Mouse (Mus musculus): Measurements from ENCODE around the gene Rbfox1.

Rbfox1 gene

DNA sequence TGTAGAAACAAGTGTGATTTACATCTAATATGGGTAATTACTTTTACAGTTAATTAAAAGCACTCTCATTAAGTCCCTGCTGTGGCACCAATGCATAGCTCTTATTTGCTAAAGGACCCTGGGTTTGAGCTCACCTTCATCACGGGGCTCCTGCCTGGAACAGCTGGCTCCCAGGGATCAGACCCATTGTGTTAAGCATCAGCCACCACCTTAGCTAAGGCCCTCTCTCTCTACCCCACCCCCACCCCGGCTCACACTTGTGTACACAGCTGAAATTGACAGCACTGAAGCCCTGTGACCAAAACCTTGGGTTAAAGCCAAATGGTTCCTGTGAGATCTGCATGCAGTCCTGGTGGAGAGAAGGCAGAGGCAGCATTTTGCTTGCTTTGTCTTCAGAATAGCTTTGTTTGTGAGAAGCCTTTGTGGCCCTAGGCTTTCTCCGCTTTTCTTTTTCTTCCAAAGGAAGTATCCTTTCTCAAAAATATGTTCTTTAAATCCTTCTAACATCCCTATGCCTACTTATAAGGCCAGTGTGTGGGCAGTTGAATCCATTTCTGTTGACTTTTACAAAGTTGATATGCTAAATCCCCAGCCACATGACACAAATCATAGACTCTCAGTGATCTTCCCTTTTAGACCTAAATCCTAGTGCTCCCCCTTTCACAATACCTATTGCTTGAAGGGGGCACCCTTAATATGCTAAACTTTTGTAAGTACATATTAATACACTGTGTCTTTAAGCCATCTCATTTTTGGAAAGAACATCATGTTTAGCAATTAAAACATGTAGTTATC, 594.7 kb downstream of the Rbfox1 start:
- no peak for DNase-seq (ENCODE audit: low spot score)

DNA sequence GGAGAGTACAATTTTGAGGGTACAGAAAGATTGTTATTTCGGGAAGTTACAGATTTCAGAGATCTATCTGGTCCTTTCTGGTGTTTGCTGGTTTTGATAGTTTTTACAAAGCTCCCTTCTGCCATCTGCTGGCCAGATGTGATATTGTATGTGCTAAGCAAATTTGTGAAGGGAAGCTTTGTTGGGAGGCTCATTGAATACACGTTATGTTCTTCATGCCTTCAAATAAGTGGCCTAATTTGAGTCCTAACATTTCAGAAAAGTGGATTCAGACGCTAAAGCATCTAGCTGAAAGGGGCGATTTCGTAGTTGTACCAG, 595.2 kb downstream of the Rbfox1 start:
- no peak for DNase-seq (ENCODE audit: low spot score)

DNA sequence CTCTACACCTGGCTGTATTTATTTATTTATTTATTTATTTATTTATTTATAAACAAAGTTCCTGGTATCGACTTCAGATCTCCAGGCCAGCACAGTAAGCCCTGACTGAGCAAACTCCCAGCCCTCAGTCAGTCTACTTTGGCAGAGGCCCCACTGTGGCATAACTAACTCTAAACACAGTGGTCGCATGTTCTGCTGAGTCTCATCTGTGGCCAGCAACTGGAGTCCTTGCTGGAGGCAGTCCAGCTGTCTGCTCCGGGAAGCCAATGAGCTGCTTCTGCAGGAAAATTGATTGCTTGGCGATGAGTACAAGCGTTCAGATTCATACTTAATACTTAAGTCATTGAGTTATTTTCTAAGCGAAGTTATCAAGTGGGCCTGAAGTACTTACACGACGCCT, 598.5 kb downstream of the Rbfox1 start:
- DNase-seq (ENCODE audit: low spot score) = no peak

DNA sequence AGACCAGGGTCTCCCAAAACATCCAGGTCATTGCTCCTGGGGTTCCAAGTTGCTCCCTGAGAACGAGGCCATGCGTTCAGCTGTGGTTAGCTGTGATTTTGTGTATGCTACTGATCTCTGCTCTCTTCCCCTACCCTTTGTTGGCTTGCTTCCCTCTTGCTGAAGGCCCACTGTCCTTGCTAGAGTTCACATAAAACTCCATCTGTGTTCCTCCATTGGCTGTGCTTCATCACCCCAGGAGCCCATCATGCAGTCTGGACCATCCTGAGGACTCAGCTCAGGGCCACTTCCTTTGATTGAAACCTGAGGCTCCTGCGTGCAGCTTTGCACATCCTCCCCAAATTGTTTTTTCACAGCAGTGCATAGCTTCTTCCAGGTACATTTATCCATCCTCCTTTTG, 600.5 kb downstream of the Rbfox1 start:
- DNase-seq (ENCODE audit: low spot score) = no peak

DNA sequence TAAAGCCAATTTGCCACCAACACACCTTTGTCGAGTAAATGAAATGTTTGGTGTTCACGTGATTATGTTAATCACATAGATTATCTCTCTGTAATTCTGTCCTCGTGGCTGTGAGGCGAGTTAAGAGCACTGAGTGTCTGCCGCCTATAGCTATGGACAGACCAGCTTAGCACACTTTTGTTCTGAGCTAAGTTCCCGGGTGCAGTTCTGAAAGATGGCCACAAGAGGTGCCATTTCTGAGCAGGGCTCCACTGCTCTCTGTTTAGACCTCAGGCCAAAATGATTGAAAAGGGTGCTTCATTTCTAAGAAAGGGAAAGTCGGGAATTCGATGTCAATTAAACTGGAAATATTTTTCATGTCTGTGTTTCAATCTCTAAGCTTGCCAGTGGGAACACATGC, 617.1 kb downstream of the Rbfox1 start:
- no peak for DNase-seq (ENCODE audit: low spot score)

DNA sequence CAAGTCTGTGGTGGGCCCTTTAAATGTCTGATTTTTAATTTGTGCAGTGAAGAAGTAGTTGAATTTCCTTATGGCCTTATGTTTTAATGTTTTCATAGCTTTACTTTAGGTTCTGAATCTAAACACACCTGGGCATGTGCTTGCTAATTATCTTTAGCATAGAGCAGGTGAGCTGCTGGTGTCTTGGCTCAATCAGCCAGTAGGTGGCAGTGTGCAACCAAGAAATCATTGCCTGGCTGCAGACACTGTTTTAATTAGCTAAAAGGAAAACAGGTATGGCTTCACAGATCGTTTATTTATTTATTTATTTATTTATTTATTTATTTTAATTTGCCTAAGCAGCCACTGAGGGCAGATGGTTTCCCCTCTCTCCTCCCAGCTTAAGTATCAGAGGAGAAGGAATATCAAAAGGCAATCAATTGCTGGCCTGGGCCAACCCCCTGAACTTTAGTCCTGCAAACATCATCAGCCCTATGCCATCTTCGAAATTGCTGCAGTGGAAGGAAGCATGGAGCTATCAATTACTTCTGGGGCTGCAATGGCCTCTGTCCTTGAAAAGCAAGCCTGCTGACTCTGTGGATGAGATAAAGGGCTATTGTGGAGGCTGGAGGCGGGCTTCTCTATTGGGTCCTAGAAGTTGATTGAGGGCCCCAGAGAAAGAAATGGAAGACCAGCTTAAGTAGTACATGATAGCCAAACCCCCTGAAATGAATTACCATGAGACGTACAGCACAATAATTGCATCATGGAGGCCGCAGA, 618.6 kb downstream of the Rbfox1 start:
- no peak for DNase-seq (ENCODE audit: low spot score)

DNA sequence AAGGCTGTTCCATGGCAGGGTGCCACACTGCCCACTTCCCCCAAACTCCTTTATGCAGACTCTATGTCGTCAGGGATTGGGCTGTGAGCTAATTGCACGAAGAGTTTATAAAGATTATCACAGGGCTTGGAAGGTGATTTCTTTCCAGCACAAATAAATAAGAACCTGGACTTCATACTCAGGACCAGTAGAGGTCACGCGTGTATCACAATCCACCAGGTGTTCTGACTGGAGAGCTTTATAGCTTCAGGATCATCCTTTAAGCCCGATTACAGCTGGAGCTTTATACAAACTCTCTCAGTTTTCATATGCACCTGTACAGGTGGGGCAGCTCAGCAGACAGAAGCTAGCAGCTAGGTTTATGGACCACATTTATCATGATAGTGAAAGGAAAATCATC, 623.8 kb downstream of the Rbfox1 start:
- DNase-seq (ENCODE audit: low spot score) = no peak

DNA sequence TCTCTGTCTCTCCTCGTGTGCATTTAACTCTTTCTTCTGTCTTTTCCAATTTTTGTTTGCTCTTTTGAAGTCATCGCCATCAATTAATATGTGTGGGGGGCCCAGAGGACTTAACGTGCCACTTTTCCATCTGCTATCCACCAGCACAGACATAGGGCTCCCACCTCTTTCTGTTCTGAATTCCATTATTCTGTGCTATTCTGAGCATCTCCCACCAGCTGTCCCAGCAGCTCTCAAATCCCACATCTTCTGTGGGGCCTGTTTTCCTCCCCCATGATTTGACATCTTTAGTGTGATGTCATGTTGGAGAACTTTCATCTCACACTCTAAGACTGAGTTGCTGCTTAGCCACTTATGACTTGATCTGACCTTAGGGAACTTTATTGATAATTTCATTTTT, 634.3 kb downstream of the Rbfox1 start:
- no peak for DNase-seq (ENCODE audit: low spot score)

DNA sequence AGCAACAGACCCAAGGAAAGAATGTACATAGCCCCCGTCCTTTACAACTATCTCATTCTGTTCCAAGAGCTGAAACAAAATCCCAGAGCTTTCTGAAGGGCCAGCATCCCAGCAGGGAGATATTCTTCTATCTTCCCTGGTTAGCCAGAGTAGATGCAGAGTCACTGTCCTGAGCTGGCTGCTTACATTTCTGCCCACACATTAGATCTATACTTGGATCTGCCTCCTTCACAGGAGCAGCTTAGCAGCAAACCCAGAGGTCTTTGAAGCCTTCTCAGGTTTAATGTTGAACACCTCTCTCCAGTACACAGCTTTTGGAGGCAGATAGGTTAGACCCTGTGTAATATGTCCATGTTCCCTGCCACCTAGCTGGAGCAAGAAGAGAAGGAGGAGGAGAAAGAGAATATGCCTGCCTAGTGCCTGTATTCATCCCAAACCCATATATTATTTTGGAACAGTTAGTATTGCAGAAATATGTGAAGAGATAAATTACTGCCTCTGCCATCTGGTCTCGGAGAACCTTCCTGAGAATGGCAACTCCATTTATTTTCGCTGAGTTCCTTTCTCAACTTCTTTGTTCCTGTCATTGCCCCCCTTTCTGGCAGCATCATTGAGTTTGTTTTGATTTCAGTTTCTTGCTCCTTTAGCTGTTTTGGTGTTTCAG, 640.5 kb downstream of the Rbfox1 start:
- DNase-seq (ENCODE audit: low spot score) = no peak

DNA sequence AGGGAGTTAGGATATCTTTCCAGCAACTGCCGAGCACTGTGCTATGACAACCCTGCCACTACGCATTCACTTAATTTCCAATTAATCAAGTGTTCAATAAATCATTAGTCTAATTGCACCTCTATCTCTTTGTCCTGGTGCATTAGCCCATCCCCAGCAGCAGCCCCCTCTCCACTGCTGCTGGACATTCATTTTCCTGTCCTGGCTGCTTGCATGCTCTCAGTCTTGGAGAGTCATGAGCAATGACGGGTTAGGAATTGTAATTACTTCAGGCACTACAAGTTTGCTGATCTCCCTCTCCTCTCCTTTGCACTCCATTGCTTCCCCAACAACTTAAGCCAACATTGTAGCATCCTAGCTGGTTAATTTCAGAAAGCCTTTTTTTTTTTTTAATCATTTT, 646.3 kb downstream of the Rbfox1 start:
- no peak for DNase-seq (ENCODE audit: low spot score)

DNA sequence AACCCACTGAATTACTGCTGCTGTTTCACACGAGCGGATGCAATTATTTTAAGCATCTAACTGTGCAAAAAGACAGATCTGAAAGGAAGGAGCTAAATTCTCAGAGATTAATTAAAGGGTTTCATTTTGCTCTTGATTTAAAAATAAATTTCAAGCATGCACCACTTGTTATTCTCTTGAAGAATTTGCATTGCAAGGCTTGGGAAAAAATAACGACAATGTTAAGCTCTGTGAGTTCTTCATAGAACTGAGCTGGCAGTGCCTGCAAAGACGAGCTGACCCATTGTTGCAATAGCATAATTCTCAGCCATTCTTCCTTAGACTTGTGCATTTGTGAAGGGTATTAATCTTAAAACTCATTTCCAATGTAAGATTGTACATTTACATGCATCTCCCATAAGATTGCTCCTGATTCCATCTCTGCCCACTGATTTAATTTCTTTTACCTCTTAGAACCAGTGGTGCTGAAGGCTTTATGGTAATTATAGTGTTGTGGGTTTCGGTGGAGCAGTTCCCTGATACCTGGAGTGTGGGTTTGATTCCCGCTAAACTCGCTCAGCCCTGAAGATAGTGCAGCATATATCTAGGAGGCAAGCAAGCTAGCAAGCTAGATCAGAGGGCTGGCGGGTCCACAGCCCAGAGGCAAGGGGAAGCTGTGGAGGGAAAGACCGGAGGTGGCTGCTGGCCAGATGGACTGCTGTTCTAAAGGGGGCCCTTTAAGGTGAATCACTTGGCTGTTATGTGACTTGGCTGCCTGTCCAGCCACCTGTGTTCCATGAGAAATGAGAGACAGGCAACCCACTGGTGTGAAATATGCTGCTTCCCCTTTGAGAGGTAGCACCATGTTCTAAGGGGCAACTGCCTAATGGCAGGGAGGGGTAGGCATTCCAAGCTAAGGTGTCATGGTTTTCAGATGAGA, 647.2 kb downstream of the Rbfox1 start:
- DNase-seq (ENCODE audit: low spot score) = no peak

DNA sequence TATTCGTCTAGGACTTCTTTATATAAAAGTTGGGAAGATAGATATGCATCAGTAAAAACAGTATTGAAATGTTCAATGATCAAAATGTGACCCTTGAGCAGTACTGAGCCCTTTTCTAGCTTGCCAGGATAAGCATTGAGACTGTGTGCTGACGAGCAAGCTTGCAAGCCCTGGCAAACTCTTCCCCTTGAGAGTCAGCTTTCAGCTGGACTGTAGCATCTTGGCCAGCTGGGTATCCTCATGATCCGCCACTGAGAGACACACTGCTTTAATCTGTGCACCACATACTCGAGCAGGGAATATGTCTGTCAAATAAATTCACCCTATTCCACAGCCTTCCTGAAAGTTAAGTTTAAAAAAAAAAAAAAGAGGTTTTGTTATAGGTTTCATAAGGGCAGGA, 670.6 kb downstream of the Rbfox1 start:
- no peak for DNase-seq (ENCODE audit: low spot score)

DNA sequence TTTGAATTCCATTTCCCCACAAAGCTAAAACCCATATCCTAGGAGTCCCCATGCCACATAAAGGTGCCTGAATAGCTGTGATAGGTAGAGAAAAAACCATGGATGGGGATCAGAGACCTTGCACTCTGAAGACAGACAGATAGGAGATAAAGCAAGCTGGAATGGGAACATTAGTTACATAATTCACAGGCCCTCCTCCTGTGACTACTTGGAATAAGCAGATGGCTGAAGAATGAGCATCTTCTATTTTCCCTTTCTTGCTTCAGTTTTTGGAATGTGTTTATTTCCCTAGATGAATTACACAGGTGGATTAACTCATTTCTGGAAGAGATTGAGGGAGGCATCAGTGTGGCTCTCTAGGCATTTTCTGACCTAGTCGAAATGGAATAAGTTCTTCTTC, 672.6 kb downstream of the Rbfox1 start:
- DNase-seq (ENCODE audit: low spot score) = no peak

DNA sequence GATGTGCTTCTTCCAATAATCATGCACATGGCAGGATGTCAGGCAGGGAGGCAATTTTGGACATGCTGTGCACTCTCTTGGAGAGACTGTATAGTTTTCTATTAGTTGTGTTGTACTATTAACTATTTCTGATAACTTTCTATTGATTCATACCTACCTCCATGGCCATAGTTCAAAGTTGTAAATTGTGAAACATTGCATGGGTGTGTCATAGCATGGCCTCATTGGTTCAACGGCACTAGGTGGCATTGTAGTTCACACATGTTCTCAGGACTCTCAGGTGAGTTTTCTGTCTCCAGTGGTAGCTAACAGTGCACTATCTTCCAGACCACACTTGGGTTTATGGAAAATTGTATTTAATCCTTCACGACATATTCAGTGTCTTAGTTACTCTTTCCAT, 699.5 kb downstream of the Rbfox1 start:
- no peak for DNase-seq (ENCODE audit: low spot score)

DNA sequence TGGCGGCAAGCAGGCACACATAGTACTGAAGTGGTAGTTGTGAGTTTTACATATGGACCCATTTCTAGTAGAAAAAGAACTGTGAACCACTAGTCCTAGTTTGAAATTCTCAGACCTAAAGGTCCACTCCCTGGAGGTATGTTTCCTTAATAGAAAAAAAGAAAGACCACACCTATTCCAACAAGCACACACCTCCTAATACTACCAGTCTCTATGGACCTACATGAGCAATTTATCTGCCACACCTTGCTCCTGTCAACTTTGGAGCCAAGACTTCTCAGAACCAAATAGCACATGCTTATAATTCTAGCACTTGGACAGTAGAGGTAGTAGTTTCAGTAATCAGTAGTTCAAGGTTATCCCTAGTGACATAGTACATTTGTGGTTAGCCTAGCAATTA, 700.0 kb downstream of the Rbfox1 start:
- DNase-seq (ENCODE audit: low spot score) = no peak

DNA sequence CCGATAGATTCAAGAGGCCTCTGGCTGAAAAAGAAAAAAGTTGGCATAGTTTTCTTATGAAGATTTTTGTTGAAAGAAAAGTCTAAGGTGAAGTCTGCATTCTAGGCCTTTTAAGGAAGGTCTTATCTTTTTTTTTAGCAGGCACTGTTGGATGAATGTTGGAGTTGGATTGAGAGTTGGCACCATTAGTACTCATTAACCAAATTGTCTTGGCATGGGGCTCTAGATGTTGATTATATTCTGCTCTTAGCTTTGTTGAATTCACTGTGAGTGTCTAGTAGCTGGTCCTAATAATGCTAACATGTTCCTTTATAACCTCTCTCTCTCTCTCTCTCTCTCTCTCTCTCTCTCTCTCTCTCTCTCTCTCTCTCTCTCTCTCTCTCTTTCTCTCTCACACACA, 731.4 kb downstream of the Rbfox1 start:
- DNase-seq (ENCODE audit: low spot score) = no peak

DNA sequence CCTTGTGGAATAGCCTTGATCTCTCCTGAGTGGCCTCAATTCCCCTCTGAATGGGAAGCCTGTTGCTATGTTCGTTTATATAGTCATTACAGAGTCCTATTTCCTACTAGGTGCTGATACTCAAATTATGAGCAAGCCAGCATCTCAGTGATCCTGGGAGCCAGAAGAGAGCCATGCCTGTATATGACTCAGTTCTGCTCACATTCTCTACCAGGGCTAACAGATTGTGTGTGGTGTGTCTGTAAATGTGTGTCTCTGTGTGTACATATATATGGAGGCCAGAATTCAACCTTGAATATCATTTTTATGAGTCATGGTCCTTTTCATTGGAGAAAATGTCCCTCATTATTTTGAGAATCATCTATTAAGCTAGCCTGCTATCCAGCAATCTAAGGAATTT, 755.2 kb downstream of the Rbfox1 start:
- DNase-seq (ENCODE audit: low spot score) = no peak

DNA sequence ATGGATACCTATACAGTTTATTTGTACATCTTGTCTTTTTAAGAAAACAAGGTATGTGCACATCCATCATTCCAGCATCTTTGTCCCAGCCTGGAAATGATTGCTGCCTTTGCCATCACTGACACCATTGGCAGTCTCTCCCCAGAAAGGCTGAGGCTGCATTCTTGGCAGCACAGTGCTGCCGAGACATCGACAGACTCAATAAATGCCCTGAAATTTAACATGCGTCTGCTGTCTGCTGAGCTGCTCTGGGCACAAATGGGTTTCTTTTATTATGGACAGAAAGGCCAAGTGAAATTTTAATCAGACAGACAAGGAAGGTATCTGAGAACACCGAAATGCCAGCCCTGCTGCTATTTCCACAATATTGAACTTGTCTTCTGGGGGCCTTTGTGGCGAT, 761.8 kb downstream of the Rbfox1 start:
- no peak for DNase-seq (ENCODE audit: low spot score)

DNA sequence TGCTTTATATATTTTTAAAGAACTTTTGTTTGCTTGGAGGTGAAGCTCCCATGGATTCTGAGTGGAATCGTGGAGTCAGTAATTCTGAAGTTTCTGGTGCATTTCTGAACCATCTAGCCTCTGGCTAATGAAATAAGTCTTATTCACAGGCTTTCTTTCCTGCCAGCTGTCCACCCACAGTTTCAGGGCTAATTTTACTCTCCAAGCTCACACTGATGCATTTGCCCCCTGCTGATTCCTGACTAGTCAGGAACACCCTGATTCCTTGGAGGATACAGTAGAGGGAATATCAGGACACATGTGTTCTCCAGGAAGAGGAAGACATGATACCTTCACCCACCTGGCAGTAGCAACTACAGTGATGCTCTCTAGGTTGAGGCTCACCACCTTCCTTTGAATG, 763.6 kb downstream of the Rbfox1 start:
- DNase-seq (ENCODE audit: low spot score) = no peak

DNA sequence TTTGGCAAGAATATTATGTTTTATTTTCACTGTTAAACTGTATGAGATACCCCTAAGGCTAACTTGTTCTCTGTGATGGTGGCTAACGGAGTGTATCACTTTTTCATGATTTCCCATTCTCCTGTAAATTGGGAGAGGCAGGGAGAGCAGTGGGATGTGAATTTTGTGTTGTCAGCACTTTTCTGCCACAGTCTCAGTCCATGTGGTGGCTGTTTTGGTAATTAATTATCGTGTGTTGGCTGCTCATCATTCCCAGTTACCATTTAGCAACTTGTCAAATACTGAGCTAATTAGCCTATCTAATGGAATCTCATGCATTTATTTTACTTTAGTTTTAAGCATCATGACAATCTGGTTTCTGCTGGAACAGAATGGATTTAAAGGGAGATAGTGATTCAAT, 773.4 kb downstream of the Rbfox1 start:
- DNase-seq (ENCODE audit: low spot score) = no peak

DNA sequence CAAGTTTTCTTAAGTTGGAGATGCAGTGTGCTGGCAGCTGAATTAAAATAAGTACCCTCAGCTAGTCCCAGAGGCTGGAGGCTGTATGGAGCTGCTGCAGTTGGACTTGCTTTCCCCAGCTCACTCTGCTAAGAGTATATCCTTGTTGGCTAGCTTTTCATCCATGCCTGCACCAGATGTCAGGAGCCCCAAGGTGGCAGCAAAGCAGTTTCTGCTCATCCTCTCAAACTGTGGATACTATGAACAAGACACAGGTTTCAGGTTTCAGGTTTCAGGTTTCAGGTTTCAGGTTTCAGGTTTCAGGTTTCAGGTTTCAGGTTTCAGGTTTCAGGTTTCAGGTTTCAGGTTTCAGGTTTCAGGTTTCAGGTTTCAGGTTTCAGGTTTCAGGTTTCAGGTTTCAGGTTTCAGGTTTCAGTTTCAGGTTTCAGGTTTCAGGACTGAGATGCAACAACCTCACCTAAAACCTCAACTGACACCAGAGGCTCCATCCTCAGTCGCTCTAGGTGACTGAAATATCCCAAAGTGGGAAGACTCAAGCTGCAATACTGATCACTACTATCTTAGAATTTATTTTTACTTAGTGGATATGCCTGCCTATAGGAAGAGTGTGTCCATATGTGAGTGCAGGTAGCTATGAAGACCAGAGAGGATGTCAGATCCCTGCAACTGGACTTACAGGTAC, 801.1 kb downstream of the Rbfox1 start:
- DNase-seq (ENCODE audit: low spot score) = no peak

DNA sequence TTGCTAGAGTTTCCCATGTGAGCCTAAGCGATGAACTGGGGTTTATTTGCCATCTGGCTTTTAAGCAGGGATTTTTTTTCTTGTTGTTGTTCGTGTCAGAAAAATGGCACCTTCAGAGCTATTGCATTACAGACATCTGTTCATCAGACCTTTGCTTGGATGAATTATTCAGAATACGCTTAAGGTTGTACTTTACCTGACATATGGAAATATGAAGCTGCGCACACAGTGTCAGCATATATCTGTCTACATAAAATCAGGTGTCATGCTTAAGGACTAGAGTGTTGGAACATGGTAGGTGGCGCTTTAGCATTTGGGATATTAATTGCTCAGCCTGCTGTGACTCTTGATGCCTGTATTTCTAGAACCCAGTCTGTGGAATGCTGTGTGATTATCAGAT, 819.7 kb downstream of the Rbfox1 start:
- no peak for DNase-seq (ENCODE audit: low spot score)
